Mouse (Mus musculus) granulocyte monocyte progenitor cell, adult 5-6 weeks (primary cell): ENCODE measurements around the gene Ptprg. TPM values are rescaled to one million over a fixed set of nuclear protein-coding genes. Genes with fewer than 3 reads are reported as not detected.
A peak's percentile ranks its signal among the peaks of the same experiment; 100 is the strongest.

Experiments used
- ATAC-seq: replicated peaks from 2 replicates; pipeline ENCODE4 v1.8.0; 2016; ENCODE audit warnings: mild to moderate bottlenecking, moderate TSS enrichment, inconsistent platforms; ENCODE audit not compliant: poor library complexity, severe bottlenecking
- total RNA-seq, 2 experiments: library from RNA; stranded (forward) in 1 of 2; stranded (reverse) in 1 of 2; fragments of 200-712, 200-1000 nt in 1 of 2; fragments of >200 nt in 1 of 2; fragmentation: Nextera tagmentation in 1 of 2; gene quantifications; 2 replicates each; pipeline ENCODE4 v1.2.3; 2014 to 2017

The Ptprg gene
- total RNA-seq, 2 experiments from 2014 or later, result not detected

- ATAC-seq, result no peak
Observed at GRCm38 (mm10) chr14:12243726-12244125, 690.4 kb downstream of the Ptprg start.

GRCm38 (mm10) chr14:12276031-12276430 lies 722.7 kb downstream of the Ptprg start:
- ATAC-seq, result no peak

DNA sequence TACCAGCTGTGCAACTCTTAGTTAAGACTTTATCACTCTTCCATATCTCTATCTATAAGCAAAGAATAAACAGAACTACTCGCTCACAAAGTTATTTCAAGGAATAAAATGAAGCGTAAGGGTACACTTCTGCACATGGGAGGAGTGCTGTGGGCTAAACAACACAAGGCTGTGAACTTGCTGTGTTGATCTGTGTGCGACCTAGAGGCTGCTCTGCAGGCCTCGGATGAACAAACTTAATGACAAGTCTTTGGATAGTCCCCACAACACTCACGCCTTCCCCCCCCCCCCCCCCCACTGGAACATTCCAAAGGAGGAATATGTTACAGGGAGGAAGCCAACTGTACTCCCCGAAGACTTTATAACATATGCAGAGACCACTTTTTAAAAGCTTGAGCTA lies 730.3 kb downstream of the Ptprg start, which contains the start of gene Gm49355:
Gene Gm49355, plus strand, starts transcription at position 336 of the 400 bp plus-strand sequence.
- no peak for ATAC-seq

- ATAC-seq, result peak; percentile 97
Observed at GRCm38 (mm10) chr14:12284141-12284912, 731.0 kb downstream of the Ptprg start, which contains the start of gene 3830406C13Rik. Gene 3830406C13Rik, plus strand, starts transcription at chr14:12284173.

DNA sequence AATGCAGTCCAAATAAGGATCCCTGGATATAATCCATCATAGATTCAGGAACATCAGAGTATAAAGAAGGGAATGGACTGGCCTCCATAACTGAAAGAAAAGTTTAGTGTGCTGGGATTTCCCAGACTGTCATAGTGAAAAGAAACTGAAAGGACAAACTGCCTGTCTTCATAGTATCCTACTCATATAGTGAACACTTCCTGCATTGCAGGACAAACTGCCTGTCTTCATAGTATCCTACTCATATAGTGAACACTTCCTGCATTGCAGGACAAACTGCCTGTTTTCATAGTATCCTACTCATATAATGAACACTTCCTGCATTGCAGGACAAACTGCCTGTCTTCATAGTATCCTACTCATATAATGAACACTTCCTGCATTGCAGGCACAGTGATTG lies 736.4 kb downstream of the Ptprg start:
- peak; percentile 87 for ATAC-seq

Other genes starting within 250 kb of the Ptprg start
- gene Gm3839, start 196.8 kb upstream of the Ptprg start, total RNA-seq (2014; fragmentation: Nextera tagmentation), result 1.1 and 1.6 TPM in 2 replicates
- gene Gm3839, start 196.8 kb upstream of the Ptprg start, total RNA-seq (2017), result 0.82 and 1.5 TPM in 2 replicates